Mouse (Mus musculus) kidney, adult 9 months (tissue): ENCODE results near the gene Hmgb1.
A peak's percentile ranks its signal among the peaks of the same experiment; 100 is the strongest.

ENCODE experiments used
- DNase-seq: peaks from one replicate; pipeline ENCODE4 v3.0.0; 2022

Hmgb1 gene

GRCm38 (mm10) chr5:149099009-149099408 is 85.3 kb downstream of the Hmgb1 start:
- DNase-seq: no peak

DNA sequence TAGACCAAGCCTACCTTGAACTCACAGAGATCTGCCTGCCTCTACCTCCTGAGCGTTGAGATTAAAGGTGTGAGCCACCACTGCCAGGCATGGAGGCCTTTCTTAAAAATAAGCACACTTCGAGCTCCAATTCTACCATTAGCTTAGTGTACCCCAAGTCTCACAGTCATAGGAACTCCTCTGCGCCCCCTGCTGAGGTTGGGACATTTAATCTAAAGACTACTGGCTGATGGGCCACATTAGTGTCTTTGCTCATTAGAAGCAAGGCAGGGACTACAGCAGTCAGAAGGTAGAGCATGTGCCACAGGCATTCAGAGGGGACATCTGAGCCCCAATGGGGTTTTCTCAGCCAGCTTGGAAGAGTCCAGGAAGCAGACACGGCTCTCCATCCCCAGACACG is 86.4 kb downstream of the Hmgb1 start:
- no peak for DNase-seq

DNA sequence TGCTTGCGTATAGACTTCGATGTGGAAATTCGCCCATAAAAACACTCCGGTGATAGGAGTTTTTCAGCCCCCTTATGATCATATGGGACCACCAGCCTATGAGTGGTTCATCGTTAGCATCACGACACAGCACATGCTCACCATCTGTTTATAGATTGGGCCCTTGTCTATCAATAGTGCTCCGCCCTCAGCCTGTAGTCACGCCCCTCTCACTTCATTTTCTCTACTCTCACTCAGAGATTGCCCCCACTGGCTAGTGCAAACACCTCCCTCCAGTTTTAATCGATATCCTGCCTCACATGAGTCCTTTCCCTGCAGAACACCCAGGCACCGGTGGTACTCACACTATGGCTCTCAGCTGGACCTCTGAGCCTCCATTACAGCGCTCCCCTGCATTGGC is 88.0 kb downstream of the Hmgb1 start:
- no peak for DNase-seq

GRCm38 (mm10) chr5:149092926-149093325 is 91.4 kb downstream of the Hmgb1 start:
- no peak for DNase-seq

- no peak for DNase-seq
These were observed 91.8 kb downstream of the Hmgb1 start for GRCm38 (mm10) chr5:149092526-149092925.

- no peak for DNase-seq
These were observed 93.0 kb downstream of the Hmgb1 start for GRCm38 (mm10) chr5:149091256-149091655.

- no peak for DNase-seq
These were observed 94.4 kb downstream of the Hmgb1 start for GRCm38 (mm10) chr5:149089860-149090259.

- no peak for DNase-seq
These were observed 94.8 kb downstream of the Hmgb1 start for GRCm38 (mm10) chr5:149089456-149089855.

- no peak for DNase-seq
These were observed 95.4 kb downstream of the Hmgb1 start for GRCm38 (mm10) chr5:149088891-149089290.

DNA sequence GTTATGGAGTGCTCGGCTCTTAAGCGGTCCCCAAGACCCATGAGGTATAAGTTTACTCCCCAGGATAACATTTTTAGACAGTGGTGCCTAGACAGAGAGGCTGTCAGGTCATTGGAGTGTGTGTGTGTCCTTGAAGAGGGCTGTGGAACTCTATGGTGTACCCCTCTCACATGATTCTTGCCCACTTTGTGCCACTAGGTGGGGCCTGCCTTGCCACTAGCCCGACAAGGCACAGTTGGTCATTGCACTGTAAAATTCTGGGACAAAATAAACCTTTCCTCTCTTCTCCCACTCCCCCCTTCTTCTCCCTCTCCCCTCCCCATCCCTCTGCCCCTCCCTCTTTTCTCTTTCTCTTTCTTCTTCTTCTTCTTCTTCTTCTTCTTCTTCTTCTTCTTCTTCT is 96.1 kb downstream of the Hmgb1 start:
- DNase-seq: no peak

GRCm38 (mm10) chr5:149086382-149087244 is 97.7 kb downstream of the Hmgb1 start:
- no peak for DNase-seq

- DNase-seq: no peak
These were observed 103.8 kb downstream of the Hmgb1 start for GRCm38 (mm10) chr5:149080466-149080865.

GRCm38 (mm10) chr5:149079758-149080150 is 104.5 kb downstream of the Hmgb1 start:
- no peak for DNase-seq

DNA sequence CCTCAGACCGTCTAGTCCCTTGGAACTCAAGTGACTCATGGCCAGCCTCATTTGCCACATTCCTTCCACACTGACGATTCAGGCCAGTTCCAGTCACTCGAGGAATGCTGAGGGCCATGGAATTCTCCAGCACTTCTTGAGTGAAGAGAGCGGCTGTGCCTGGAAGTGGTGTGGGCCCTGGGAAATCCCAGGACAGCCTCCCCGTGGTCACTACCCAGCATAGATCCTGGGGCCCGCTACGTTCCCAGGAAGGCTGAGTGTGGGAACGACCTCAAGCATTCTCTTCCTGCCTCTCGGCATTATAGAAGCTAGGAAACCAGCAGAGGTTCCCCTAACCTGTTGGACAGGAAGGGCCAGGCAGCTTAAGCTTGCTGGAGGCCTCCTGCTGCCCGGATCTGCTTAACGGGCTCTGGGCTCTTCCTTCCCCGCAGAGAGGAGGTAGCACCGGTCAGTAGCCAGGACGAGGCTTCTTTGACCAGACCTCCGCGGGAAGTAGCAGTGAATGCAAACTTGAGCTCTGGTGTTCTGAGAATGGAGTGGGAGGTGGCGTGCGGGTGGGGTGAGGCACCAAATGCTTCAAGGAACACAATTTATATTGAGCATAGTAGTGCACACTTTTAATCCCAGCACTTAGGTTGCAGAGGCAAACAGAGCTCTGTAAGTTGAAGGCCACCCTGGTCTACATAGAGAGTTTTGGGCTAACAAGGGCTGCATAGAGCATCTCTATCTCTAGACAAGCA is 105.1 kb downstream of the Hmgb1 start:
- no peak for DNase-seq

DNA sequence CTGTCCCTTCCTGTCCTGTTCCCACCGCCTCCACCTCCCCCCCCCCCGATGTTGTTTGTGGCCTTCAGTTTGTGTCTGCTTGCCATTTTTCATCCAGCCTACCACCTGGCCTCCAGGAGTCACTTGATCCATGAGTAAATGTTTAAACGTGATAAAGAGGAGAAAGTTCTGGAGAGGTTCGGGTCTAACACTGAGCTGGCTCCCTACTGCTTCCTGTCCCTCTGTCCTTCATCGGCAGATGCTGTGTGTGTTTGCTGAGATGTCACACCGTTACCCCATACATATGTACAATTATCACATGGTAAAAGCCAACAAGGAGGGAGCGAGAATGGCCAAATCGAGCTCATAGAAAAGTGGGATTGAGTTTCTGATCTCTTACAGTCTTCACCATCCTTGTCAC is 107.2 kb downstream of the Hmgb1 start:
- no peak for DNase-seq

GRCm38 (mm10) chr5:149071546-149071945 is 112.7 kb downstream of the Hmgb1 start:
- no peak for DNase-seq

GRCm38 (mm10) chr5:149068745-149069144 is 115.5 kb downstream of the Hmgb1 start:
- no peak for DNase-seq

GRCm38 (mm10) chr5:149068247-149068740 is 116.0 kb downstream of the Hmgb1 start:
- no peak for DNase-seq

- DNase-seq: no peak
These were observed 116.8 kb downstream of the Hmgb1 start for GRCm38 (mm10) chr5:149067501-149067961.

- DNase-seq: no peak
These were observed 121.5 kb downstream of the Hmgb1 start for GRCm38 (mm10) chr5:149062833-149063232.

DNA sequence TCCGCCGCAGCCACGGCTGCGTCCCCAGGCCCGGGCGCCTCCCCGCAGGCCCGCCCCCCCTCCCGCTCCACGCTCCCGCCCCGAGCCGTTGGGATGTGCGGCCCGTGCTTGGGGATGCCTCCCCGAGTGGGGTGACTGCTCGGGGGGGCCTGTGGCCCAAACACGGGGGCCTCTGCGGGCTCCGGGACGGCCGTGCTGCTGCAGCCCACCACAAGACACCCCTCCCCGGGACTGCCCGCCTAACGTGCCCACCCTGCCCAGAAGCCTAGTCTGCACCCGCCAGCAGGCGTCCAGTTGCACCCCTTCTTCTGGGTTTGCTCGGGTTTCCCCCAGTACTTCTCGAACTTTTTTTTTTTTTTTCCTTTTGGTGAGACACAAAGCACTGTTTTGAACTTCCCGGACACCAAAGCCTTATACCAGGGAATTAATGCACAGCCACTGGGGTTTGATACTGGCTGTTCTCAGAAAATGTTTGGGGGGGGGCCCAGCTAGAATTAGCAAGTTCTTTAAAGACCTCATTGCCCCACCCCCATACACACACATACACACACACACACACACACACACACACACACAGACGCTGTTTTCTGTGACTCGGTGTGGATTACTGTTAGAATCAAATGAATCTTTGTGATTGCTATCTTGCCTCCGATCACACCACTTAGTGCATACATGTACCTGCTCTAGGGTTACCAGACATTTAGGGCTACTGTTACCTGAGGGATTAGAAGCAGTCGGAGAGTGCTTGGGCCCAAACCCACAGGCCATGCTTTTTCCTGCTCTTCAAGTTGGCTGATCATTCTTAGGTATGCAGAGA is 130.7 kb downstream of the Hmgb1 start:
- DNase-seq: no peak

DNA sequence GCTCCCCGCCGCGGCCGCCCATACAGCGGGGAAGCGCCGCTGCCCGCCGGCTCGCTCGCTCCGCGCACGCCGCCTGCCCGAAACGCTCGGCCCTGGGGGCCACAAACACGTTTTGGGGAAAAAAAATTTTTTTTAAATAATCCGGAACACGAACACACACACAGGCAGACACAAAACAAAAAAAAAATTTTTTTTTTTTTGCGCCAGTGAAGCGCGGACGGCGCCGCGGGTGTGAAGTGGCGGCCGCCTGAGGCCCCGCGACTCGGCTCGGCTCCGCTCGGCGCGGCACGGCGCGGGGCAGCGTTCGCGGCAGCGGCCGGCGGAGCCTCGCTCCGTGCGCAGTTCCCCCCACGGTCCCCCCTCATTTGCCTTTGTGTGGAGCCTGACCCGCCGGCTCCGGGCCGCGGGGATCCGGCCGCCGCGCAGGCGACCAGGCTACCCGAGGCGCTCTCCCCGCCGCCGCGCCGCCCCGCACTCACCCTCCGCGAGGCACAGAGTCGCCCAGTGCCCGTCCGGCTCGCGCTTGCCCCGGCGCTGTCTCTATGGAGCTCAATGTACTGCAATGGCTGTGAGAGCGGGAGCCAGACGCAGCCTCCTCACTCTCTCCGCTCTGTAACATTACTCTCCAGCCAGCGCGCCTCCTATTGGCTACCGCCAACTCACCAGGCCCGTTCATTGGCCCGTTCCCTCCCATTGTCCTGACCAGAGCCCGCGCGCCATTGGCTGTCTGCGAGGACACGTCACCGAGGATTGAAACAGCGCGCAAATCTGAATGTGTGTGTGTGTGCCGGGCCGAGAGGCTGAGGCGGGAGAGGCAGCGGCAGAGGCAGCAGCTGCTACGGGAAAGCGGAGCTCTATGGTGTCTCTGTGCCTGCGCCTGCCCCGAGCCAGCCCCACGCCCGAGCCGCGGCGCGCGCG is 131.6 kb downstream of the Hmgb1 start:
- DNase-seq: peak; percentile 99
